Mouse (Mus musculus): ENCODE measurements at regions not wholly inside any gene's neighbourhood (a gene's known extent, or its start where the extent isn't known, plus 50 kb on each side); places are given as distances from the start of the nearest gene placed in this dataset.

- no peak for TF ChIP-seq ZNF384 (IDR thresholded peaks at IDR 0.05; ENCODE audit: low read depth, low read length)
- TF ChIP-seq HCFC1 (IDR thresholded peaks at IDR 0.05; ENCODE audit: borderline replicate concordance, insufficient read depth, low read length) = no peak
These were observed 74.4 kb upstream of the Tnrc6c start for GRCm38 (mm10) chr11:117579720-117580119.

Data from ES-E14 (cell line).